In the genomic region with DNA sequence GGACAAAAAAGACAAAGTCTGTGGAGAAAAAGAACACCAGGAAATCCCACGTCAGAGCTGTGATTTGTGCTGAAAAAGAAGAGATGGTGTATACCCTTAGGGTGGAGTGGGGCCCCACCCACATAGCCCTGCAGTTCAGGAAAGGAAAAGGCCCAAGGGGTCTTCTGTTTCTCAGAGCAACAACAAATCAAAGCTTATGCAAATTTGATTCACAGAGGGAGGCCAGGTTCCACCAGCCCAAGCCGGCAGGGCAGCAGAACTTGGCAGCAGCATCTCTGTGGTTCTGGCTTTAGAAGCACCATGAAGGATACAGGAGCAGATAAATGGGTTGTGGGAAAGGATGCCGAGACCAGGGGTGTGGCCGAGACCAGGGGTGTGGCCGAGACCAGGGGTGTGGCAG, we compare ENCODE assay signal across 34 mouse cellular contexts. TPM values are rescaled to one million over a fixed set of nuclear protein-coding genes. Genes with fewer than 3 reads are reported as not detected.
"Had no signal": no experiment of that assay in that cellular context is flagged by ENCODE, and none has a peak within 500 bp of the region (broad histone marks: within the 10 kb centered on the region; RNA-seq: fewer than 3 reads in every experiment).

No protein-coding gene starts in this region.

- H3K36me3 ChIP-seq: heart, embryonic 13.5 days; heart, embryonic 15.5 days; hindbrain, embryonic 10.5 days; hindbrain, embryonic 12.5 days; intestine, embryonic 15.5 days; limb, embryonic 10.5 days; limb, embryonic 12.5 days; liver, embryonic 13.5 days; liver, embryonic 15.5 days had no signal

- DNase-seq: gastrocnemius, postnatal 14 days; gastrocnemius, postnatal 36 days; heart, adult 11 months; heart, adult 2 months; heart, postnatal 4 days; kidney, adult 18-20 months; kidney, adult 8-10 months; kidney, postnatal 10 days; kidney, postnatal 25 days; kidney, postnatal 4 days; liver; liver, embryonic 13.5 days had no signal

- ATAC-seq: hindbrain, embryonic 16.5 days; inflammation-experienced regulatory T-cells, adult 6 months; intestine, embryonic 15.5 days; intestine, postnatal 0 days had no signal

- H3K27ac ChIP-seq: heart, adult 2 months; heart, embryonic 13.5 days; heart, embryonic 15.5 days; hindbrain, embryonic 10.5 days; hindbrain, embryonic 12.5 days; hindbrain, embryonic 14.5 days; intestine, embryonic 15.5 days; layer of hippocampus, adult 2 months; left cerebral cortex, adult 2 months; limb, embryonic 10.5 days; limb, embryonic 12.5 days; liver, embryonic 13.5 days; liver, embryonic 15.5 days had no signal

- H3K27me3 ChIP-seq: intestine, embryonic 15.5 days; limb, embryonic 12.5 days; liver, embryonic 13.5 days; liver, embryonic 15.5 days had no signal

- H3K4me2 ChIP-seq: heart, embryonic 11.5 days; heart, embryonic 13.5 days; heart, embryonic 15.5 days; hindbrain, embryonic 12.5 days; hindbrain, embryonic 14.5 days; intestine, embryonic 15.5 days; limb, embryonic 12.5 days; liver, embryonic 11.5 days; liver, embryonic 13.5 days; liver, embryonic 15.5 days had no signal

- H3K4me3 ChIP-seq: heart, adult 2 months; heart, embryonic 13.5 days; heart, embryonic 15.5 days; hindbrain, embryonic 10.5 days; hindbrain, embryonic 12.5 days; intestine, embryonic 15.5 days; layer of hippocampus, adult 2 months; left cerebral cortex, adult 2 months; limb, embryonic 10.5 days; limb, embryonic 12.5 days; liver, embryonic 13.5 days; liver, embryonic 15.5 days had no signal

- H3K4me1 ChIP-seq: heart, embryonic 15.5 days; intestine, embryonic 15.5 days; limb, embryonic 12.5 days; liver, embryonic 13.5 days; liver, embryonic 15.5 days had no signal

- H3K9ac ChIP-seq: heart, embryonic 13.5 days; heart, embryonic 15.5 days; hindbrain, embryonic 12.5 days; hindbrain, embryonic 14.5 days; intestine, embryonic 15.5 days; limb, embryonic 12.5 days; liver, embryonic 13.5 days; liver, embryonic 15.5 days had no signal

- H3K9me3 ChIP-seq: heart, embryonic 13.5 days; heart, embryonic 15.5 days; hindbrain, embryonic 10.5 days; hindbrain, embryonic 12.5 days; intestine, embryonic 15.5 days; limb, embryonic 10.5 days; limb, embryonic 12.5 days; liver, embryonic 13.5 days; liver, embryonic 15.5 days had no signal

RNA-seq across cellular contexts. Expression of a gene that starts 22.8 kb away (rescaled TPM):
- total RNA-seq: gastrocnemius, adult 18-20 months; gastrocnemius, adult 8-10 months; gastrocnemius, postnatal 14 days; gastrocnemius, postnatal 36 days; heart, adult 2 months; heart, postnatal 25 days; heart, postnatal 4 days had no signal
- polyA plus RNA-seq: heart, adult 2 months; heart, embryonic 11.5 days; heart, embryonic 13.5 days; heart, embryonic 15.5 days; heart, postnatal 0 days; hindbrain, embryonic 10.5 days; hindbrain, embryonic 14.5 days; hindbrain, embryonic 16.5 days; inflammation-experienced regulatory T-cells, adult 6 months; kidney, embryonic 14.5 days; kidney, embryonic 16.5 days; liver, embryonic 11.5 days; liver, embryonic 13.5 days; liver, embryonic 15.5 days had no signal

RNA-seq across cellular contexts. Expression of a gene that starts 32.2 kb away (rescaled TPM):
- total RNA-seq: heart, adult 2 months; heart, postnatal 25 days had no signal
- polyA plus RNA-seq: heart, adult 2 months; heart, postnatal 0 days; inflammation-experienced regulatory T-cells, adult 6 months; liver, embryonic 15.5 days had no signal
